Mouse (Mus musculus) ES-Bruce4 (cell line): ENCODE data around the gene Wnt2b. TPM values are rescaled to one million over a fixed set of nuclear protein-coding genes. Genes with fewer than 3 reads are reported as not detected.

Source experiments
- H3K27ac ChIP-seq: 2 replicates; pipeline ENCODE4 v1.5.1; 2012; ENCODE audit warnings: low read length, inconsistent platforms; ENCODE audit not compliant: insufficient read depth
- H3K27me3 ChIP-seq: 2 replicates; pipeline ENCODE4 v1.6.1; 2012; ENCODE audit warnings: mild to moderate bottlenecking, low read length, inconsistent platforms; ENCODE audit not compliant: control insufficient read depth, poor library complexity, insufficient read depth, severe bottlenecking
- H3K36me3 ChIP-seq: 2 replicates; pipeline ENCODE4 v1.6.1; 2012; ENCODE audit warnings: inconsistent platforms, mild to moderate bottlenecking, low read length, moderate library complexity; ENCODE audit not compliant: control insufficient read depth, poor library complexity, insufficient read depth, severe bottlenecking
- H3K4me1 ChIP-seq: one replicate; pipeline ENCODE4 v1.8.1; 2011; ENCODE audit warnings: low read length; ENCODE audit not compliant: control insufficient read depth, insufficient read depth
- H3K4me3 ChIP-seq: 2 replicates; pipeline ENCODE4 v1.5.1; 2011; ENCODE audit warnings: low read depth, mild to moderate bottlenecking, low read length
- H3K9ac ChIP-seq: 2 replicates; pipeline ENCODE4 v1.6.1; 2012; ENCODE audit warnings: low read depth, mild to moderate bottlenecking, inconsistent platforms; ENCODE audit not compliant: poor library complexity, severe bottlenecking
- H3K9me3 ChIP-seq: replicated peaks from 2 replicates; pipeline ENCODE4 v1.6.1; 2012; ENCODE audit warnings: mild to moderate bottlenecking, low read length, inconsistent platforms; ENCODE audit not compliant: control insufficient read depth, poor library complexity, insufficient read depth, severe bottlenecking
- CTCF ChIP-seq: IDR thresholded peaks from one replicate; pipeline ENCODE4 v1.8.1; 2011; ENCODE audit warnings: low read depth, low read length
- EP300 ChIP-seq: IDR thresholded peaks from 2 replicates; pipeline ENCODE4 v1.6.1; 2011; ENCODE audit warnings: low read depth, low read length; ENCODE audit not compliant: insufficient read depth
- POLR2A ChIP-seq: IDR thresholded peaks from one replicate; pipeline ENCODE4 v1.8.1; 2011; ENCODE audit warnings: low read length; ENCODE audit not compliant: insufficient read depth
- polyA plus RNA-seq: library from polyadenylated mRNA; stranded (reverse); fragments of >200 nt; gene quantifications from 2 replicates; pipeline ENCODE4 v1.2.4, GENCODE M21; 2011; ENCODE audit warnings: low read depth; ENCODE audit not compliant: missing spikeins, insufficient read depth, insufficient read length

Wnt2b gene
- polyA plus RNA-seq, 1 experiment, result 1.8 TPM

DNA sequence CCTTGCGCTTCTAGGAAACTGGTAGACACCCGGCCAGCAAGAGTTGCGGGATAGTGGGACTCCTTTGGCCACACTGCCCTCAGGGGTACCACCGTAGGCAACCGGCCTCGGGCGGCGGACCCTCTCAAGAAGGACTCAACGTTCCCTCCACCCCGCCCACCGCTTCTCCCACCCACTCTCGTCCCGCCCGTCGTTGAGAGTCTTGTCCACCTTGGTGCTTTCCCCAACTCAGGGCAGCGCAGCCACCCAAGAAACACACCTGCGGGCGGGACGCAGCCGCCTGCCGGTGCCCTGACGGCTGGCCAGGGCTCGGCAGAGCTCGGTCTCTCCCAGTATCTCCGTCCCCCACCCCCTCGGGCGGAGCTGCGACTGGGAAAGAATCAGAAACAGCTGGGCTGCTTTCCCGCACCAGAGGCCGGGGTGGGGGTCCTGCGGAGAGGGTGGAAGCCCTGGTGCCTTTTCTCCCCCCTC is 455 bp upstream of the Wnt2b start:
- Histone ChIP-seq H3K4me1 (no peaks in the 10 kb centered on the region), H3K9me3 (no peaks in the 10 kb centered on the region), H3K27me3 (peaks cover 12% of the 10 kb centered on the region), H3K9ac (no peak overlapping the region), H3K4me3 (peak overlapping the region; percentile 60), H3K27ac (no peak overlapping the region), H3K36me3 (no peaks in the 10 kb centered on the region)
- TF ChIP-seq EP300 (no peak), POLR2A (no peak), CTCF (no peak)

DNA sequence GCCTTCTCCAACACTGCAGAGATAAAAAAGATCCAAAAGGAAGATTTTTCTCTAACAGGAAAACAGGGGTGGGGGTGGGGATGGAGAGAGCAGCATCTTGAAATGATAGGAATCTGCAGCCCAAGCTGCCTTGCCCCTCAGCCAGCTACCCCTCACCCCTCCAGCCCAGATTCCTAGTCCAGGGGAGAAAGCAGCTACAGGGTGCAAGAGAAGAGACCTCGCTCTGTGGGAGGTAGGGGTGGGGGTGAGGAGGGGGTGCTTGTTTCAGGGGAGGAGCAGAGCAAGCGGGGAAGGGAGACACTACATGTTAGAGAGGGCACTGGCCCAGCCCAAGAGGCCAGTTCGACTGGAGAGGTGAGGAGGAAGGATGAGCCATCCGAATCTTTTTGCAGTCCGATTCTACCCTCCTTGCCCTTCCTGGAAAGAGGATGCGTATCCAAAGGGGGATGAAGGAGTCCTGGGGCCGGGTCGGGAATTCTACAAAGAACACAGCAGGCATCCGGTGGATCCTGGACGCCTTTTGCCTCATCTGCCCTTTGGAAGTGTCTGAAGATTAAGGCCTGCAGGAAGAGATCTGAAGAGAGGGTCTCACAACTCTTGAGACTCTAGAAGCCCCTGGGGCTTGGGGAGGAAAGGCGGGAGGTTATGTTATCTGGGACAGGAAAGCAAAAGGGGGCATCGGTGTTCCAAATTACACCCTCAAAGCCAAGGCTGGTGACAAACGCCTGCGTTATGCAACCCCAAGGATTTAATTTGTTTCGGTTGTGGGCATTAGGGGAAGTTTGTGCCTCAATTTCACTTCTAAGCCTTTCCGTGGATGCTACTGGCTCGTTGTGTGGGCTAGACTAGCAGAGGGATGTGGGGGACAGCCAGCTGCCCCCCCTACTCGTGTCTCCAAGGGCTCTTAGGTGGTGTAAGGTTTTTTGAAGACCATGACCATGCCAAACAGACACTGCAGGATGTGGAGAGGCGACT is 1.4 kb downstream of the Wnt2b start:
- no peaks in the 10 kb centered on the region for H3K9me3 ChIP-seq
- peaks cover 10% of the 10 kb centered on the region for H3K27me3 ChIP-seq
- no peaks in the 10 kb centered on the region for H3K4me1 ChIP-seq
- no peak overlapping the region for H3K27ac ChIP-seq
- H3K4me3 ChIP-seq, result no peak overlapping the region
- H3K9ac ChIP-seq, result no peak overlapping the region
- no peaks in the 10 kb centered on the region for H3K36me3 ChIP-seq
- TF ChIP-seq EP300 (no peak), POLR2A (no peak), CTCF (no peak)

DNA sequence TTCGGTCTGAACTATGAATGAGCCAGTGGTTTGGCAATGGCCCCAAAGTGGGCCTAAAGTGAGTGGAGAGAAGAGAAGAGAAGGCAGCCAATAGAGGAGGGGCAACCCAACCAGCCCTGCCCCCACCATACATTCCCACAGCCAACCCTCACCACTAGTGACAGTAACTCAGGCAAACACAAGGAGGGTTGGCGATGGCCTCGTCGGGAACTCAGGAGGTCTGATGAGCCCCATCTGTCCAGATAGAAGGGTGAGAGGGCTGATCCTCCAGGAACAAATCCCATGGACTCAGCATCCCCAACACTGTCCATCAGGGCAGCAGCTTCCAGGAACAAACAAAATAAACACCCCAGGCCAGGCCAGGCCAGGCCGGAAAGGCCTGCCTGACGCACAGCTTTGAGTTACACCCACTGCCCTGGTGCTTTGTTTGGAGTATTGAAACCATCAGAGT is 5.6 kb downstream of the Wnt2b start:
- TF ChIP-seq POLR2A (no peak), CTCF (no peak)
- Histone ChIP-seq H3K4me1 (no peaks in the 10 kb centered on the region), H3K27me3 (peaks cover 3% of the 10 kb centered on the region), H3K9ac (no peak overlapping the region), H3K4me3 (no peak overlapping the region), H3K27ac (no peak overlapping the region), H3K36me3 (no peaks in the 10 kb centered on the region), H3K9me3 (no peaks in the 10 kb centered on the region)

DNA sequence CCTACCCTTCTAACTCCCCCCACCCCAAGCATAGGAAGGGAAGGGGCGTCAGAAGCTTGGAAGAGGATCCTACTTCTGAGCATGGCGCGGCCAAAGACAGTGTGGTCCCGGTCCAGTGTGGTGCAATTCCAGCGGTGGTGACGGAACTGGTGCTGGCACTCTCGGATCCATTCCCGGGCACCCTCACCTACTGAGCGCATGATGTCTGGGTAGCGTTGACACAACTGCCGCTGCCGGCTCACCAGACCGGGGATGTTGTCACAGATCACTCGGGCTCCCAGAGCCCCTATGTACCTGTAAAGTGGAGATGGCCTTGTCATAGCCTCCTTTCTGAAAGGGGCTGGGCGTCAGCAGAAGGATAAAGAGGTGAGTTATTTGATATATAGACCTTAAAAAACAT is 7.2 kb downstream of the Wnt2b start:
- Histone ChIP-seq H3K9ac (no peak overlapping the region), H3K27me3 (no peaks in the 10 kb centered on the region), H3K36me3 (no peaks in the 10 kb centered on the region), H3K4me1 (no peaks in the 10 kb centered on the region), H3K9me3 (no peaks in the 10 kb centered on the region), H3K4me3 (no peak overlapping the region), H3K27ac (no peak overlapping the region)
- TF ChIP-seq POLR2A (no peak), CTCF (no peak)

DNA sequence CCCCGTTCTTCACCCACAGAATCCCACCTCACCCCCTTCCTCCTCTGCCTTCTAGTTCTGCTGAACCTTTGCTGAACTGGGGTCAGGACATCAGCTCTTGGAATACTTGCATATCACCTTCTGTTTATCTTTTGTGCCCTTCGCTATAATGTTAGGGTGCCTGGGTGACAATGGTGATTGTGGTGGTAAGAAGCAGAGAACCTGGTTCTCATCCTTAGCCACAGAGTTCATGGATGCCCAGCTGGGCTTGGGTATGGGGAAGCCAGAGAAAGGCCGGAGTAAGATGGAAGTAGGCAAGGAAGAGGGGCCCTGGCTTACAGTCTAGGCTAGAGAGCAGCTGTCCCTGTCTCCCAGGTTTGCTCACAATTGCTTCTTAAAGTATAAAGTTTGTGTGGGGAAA is 7.6 kb downstream of the Wnt2b start:
- H3K9me3 ChIP-seq, result no peaks in the 10 kb centered on the region
- no peak overlapping the region for H3K4me3 ChIP-seq
- no peak overlapping the region for H3K9ac ChIP-seq
- no peak for TF ChIP-seq POLR2A
- no peak for TF ChIP-seq EP300
- TF ChIP-seq CTCF, result no peak
- no peaks in the 10 kb centered on the region for H3K36me3 ChIP-seq
- no peak overlapping the region for H3K27ac ChIP-seq
- H3K4me1 ChIP-seq, result no peaks in the 10 kb centered on the region
- no peaks in the 10 kb centered on the region for H3K27me3 ChIP-seq

DNA sequence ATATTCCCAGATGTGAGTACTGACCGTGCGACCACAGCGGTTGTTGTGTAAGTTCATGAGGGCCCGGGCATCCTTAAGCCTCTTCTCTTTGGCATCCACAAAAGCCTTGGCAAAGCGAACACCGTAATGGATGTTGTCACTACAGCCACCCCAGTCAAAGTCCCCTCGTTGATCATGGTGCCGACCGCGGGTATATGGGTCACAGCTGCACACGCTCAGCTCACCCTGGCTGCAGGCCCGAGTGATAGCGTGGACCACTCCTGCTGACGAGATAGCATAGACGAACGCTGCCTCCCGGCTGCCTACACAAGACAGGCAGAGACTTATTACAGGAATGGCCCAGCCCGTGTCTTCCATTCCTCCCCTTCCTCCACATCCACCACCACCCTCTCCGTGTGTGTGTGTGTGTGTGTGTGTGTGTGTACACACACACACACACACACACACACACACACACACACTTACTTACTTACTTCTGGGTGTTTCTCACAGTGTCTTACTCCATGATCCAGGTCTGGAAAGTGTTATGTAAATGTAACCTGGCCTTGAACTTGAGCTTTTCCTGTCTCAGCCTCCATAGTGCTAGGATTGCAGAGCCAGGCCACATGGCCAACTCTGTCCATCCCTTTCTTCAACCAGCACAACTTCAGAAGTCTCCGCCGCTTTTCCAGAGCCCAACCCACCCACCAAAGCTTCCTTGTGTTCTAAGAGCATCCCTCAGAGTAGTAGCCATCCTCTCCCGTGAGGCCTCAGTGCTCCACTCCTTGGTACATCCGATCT is 8.6 kb downstream of the Wnt2b start:
- Histone ChIP-seq H3K4me1 (no peaks in the 10 kb centered on the region), H3K36me3 (no peaks in the 10 kb centered on the region), H3K9ac (no peak overlapping the region)

More for the DNA sequence above, 8.6 kb downstream of the Wnt2b start:
- Histone ChIP-seq H3K27ac (no peak overlapping the region), H3K9me3 (no peaks in the 10 kb centered on the region), H3K27me3 (no peaks in the 10 kb centered on the region), H3K4me3 (no peak overlapping the region)
- TF ChIP-seq CTCF, result no peak
- no peak for TF ChIP-seq POLR2A
- TF ChIP-seq EP300, result no peak
